Mouse (Mus musculus) forebrain, embryonic 10.5 days (tissue): ENCODE measurements at regions not wholly inside any gene's neighbourhood (a gene's known extent, or its start where the extent isn't known, plus 50 kb on each side); places are given as distances from the start of the nearest gene placed in this dataset.

ENCODE experiments used
- DNase-seq: peaks from one replicate; pipeline ENCODE4 v3.0.0-alpha.2; 2017; ENCODE audit warnings: low spot score; ENCODE audit errors: extremely low spot score
- H3K27ac ChIP-seq: fragments of 300-500 bp; sonication (generic); 2 replicates; pipeline ENCODE4 v1.5.1; 2016; ENCODE audit warnings: mild to moderate bottlenecking
- H3K27me3 ChIP-seq: fragments of 300-500 bp; sonication (generic); 2 replicates; pipeline ENCODE4 v1.6.1; 2016; ENCODE audit warnings: mild to moderate bottlenecking; ENCODE audit not compliant: poor library complexity, severe bottlenecking
- H3K36me3 ChIP-seq: fragments of 300-500 bp; sonication (generic); replicated peaks from 2 replicates; pipeline ENCODE4 v1.6.1; 2016; ENCODE audit warnings: mild to moderate bottlenecking, moderate library complexity
- H3K4me1 ChIP-seq: fragments of 300-500 bp; sonication (generic); 2 replicates; pipeline ENCODE4 v1.6.1; 2016
- H3K4me3 ChIP-seq: fragments of 300-500 bp; sonication (generic); 2 replicates; pipeline ENCODE4 v1.5.1; 2016; ENCODE audit warnings: mild to moderate bottlenecking, moderate library complexity
- H3K9me3 ChIP-seq: fragments of 300-500 bp; sonication (generic); 2 replicates; pipeline ENCODE4 v1.6.1; 2016; ENCODE audit warnings: mild to moderate bottlenecking, moderate library complexity
- WGBS: fragments of 180-500 bp; shearing (Covaris S2); methylation state at CpG from one replicate; pipeline ENCODE4 v1.1.7; 2016; 5-methylcytosine and 5-hydroxymethylcytosine counted together

DNA sequence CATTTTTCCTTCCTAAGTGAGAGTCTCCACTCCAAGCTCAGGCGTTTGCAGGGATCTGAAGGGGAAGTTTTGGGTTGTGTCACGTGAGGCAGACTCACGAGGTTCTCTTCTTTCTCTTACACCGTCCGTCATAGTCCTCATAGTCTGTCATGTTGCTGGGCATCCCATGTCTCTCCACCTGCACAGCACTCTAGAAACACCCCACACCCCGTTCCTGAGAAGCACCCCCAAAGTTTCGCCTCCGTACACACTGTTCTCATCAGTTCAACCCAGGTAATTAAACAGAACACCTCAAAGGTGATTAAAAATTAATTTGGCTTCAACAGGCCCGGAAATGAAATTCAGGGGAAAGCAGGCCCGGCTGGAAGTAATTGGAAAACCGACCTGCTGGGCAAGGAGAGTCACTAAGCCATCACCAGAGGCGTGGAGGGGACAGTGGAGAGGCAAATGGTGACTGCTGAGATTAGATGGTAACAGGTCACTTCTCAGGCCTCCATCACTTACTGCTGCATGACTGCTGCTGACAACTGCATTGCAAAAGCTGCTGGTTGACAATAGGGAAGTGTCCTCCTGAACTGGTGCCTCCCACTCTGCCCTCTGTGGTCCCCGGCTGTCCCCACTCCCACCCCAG lies 63.1 kb upstream of the Smndc1 start:
- no peaks in the 10 kb centered on the region for H3K36me3 ChIP-seq
- no peak for DNase-seq
- no peak overlapping the region for H3K4me3 ChIP-seq
- peaks cover 5% of the 10 kb centered on the region for H3K27me3 ChIP-seq
- H3K9me3 ChIP-seq: no peaks in the 10 kb centered on the region
- WGBS: 68% methylated on average over 13 of the region's 13 CpGs
- peak overlapping the region; percentile 35; the same call in 1 of the 2 replicates for H3K27ac ChIP-seq
- H3K4me1 ChIP-seq: peaks cover 49% of the 10 kb centered on the region

- Histone ChIP-seq H3K27ac (0 out of 2 replicates have a peak overlapping the region, but pooled peaks have one; percentile 8), H3K4me3 (no peak overlapping the region), H3K4me1 (peaks cover 51% of the 10 kb centered on the region), H3K27me3 (peaks cover 5% of the 10 kb centered on the region), H3K9me3 (no peaks in the 10 kb centered on the region), H3K36me3 (no peaks in the 10 kb centered on the region)
- DNase-seq: no peak
- WGBS: 65% methylated on average over 3 of the region's 3 CpGs
These were observed 62.0 kb upstream of the Smndc1 start for GRCm38 (mm10) chr19:53452360-53452759.

GRCm38 (mm10) chr19:53451388-53451922 lies 61.1 kb upstream of the Smndc1 start:
- no peaks in the 10 kb centered on the region for H3K36me3 ChIP-seq
- WGBS: 80% methylated on average over 13 of the region's 13 CpGs
- DNase-seq: no peak
- no peak overlapping the region for H3K4me3 ChIP-seq
- peak overlapping the region; percentile 48; the same call in 1 of the 2 replicates for H3K27ac ChIP-seq
- H3K4me1 ChIP-seq: peaks cover 57% of the 10 kb centered on the region
- H3K9me3 ChIP-seq: no peaks in the 10 kb centered on the region
- peaks cover 14% of the 10 kb centered on the region for H3K27me3 ChIP-seq

DNA sequence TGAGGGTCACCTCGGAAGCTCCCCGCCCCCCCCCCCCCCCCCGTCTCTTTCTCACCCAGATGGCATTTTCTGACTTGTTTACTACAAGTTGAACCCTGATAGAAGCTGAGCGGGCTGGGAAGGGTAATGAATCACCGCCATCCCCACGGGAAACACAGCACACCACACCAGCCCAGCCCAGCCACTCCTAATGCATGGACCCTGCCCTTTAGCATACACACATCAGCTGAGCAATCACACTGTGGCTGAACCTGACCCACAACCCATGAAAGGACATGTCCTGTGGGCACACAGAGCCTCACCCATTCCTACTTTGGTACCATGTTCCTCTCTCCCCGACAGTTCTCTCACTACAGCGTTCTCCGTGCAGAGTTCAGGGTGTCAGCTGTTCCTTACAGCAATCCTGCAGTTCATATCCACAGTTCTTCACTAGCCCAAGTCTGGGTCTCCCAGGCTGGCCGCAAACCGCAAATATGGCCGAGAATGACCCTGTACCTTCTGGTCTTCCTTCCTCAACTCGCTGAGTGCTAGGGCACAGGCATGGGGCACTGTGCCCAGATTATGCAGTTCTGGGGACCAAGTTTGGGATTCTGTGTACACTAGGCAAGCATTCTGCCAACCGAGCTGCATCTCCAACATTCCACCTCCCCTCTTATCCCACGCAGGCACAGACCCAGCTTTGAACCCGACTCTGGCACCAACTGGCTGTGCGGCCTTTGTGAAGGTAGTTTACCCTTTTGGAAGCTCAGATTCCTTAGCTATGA lies 60.4 kb upstream of the Smndc1 start:
- DNase-seq: no peak
- WGBS: 86% methylated on average over 17 of the region's 17 CpGs
- Histone ChIP-seq H3K4me1 (peaks cover 58% of the 10 kb centered on the region), H3K27me3 (peaks cover 20% of the 10 kb centered on the region), H3K4me3 (no peak overlapping the region), H3K27ac (peak overlapping the region; percentile 48; the same call in 1 of the 2 replicates), H3K9me3 (no peaks in the 10 kb centered on the region), H3K36me3 (no peaks in the 10 kb centered on the region)

DNA sequence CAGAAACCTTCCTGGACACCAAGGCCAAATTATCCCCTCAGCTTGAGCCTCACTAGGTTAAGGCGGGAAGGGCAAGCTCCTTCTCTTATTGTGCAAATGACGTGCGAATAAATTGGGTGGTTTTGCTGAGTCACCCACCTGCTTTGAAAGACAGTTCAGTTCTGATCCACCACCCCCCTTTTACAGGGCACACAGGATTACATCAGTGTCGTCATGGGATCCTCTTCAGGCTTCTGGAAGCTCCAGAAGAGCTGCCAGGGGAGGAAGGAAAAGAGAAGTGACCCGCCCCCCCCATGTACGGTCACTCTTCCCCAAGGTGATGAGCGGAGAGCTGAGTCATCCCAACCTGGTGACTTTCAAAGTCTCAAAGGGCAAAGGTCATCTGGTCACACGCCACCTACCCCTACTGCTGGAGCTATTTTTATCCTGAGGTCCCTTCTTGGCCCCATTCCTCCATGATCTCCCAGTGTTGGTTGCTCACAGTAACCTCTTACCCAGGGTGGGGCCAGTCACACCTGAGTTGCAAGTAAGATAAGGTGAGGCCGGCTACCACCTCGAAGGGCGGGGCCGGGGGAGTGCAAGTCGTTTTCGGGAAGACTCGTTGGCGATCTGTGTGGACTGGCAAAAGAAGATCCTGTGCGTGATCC lies 58.9 kb upstream of the Smndc1 start:
- no peak for DNase-seq
- H3K9me3 ChIP-seq: no peaks in the 10 kb centered on the region
- WGBS: 85% methylated on average over 17 of the region's 17 CpGs

GRCm38 (mm10) chr19:53448206-53448605 lies 57.8 kb upstream of the Smndc1 start:
- WGBS: 93% methylated on average over 10 of the region's 10 CpGs
- H3K4me1 ChIP-seq: peaks cover 58% of the 10 kb centered on the region
- H3K27ac ChIP-seq: no peak overlapping the region
- peaks cover 38% of the 10 kb centered on the region for H3K27me3 ChIP-seq
- no peak for DNase-seq
- H3K36me3 ChIP-seq: no peaks in the 10 kb centered on the region
- no peak overlapping the region for H3K4me3 ChIP-seq
- H3K9me3 ChIP-seq: no peaks in the 10 kb centered on the region

More for the DNA sequence above, 58.9 kb upstream of the Smndc1 start:
- H3K36me3 ChIP-seq: no peaks in the 10 kb centered on the region
- no peak overlapping the region for H3K4me3 ChIP-seq
- H3K4me1 ChIP-seq: peaks cover 66% of the 10 kb centered on the region
- no peak overlapping the region for H3K27ac ChIP-seq
- peaks cover 36% of the 10 kb centered on the region for H3K27me3 ChIP-seq

- H3K9me3 ChIP-seq: no peaks in the 10 kb centered on the region
- DNase-seq: no peak
- no peak overlapping the region for H3K27ac ChIP-seq
- peaks cover 38% of the 10 kb centered on the region for H3K27me3 ChIP-seq
- peaks cover 54% of the 10 kb centered on the region for H3K4me1 ChIP-seq
- no peaks in the 10 kb centered on the region for H3K36me3 ChIP-seq
- 76% methylated on average over 6 of the region's 6 CpGs for WGBS
- no peak overlapping the region for H3K4me3 ChIP-seq
These were observed 57.4 kb upstream of the Smndc1 start for GRCm38 (mm10) chr19:53447754-53448153.

- peaks cover 43% of the 10 kb centered on the region for H3K27me3 ChIP-seq
- H3K4me3 ChIP-seq: no peak overlapping the region
- H3K36me3 ChIP-seq: no peaks in the 10 kb centered on the region
- H3K27ac ChIP-seq: 0 out of 2 replicates have a peak overlapping the region, but pooled peaks have one; percentile 0
- no peak for DNase-seq
- H3K9me3 ChIP-seq: no peaks in the 10 kb centered on the region
- peaks cover 40% of the 10 kb centered on the region for H3K4me1 ChIP-seq
- 74% methylated on average over 5 of the region's 5 CpGs for WGBS
These were observed 55.8 kb upstream of the Smndc1 start for GRCm38 (mm10) chr19:53446216-53446615.

DNA sequence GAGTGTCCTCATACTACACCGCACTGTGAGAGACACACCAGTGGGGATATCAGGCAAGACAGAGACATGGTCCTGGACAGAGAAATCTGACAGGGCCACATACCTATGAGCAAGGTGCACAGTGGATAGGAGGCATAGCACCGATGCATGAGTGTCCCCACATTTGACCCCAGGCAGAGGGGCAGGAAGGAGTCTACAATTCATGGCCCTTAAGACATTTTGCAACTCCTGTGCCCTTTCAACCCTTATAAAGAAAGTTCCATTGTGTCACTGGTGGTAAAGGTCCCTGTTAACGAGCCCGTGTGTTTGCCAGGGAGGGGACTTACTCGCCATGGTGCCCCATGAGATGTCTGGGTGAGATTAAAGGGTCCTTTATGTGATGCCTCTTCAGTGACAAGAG lies 54.3 kb upstream of the Smndc1 start:
- Histone ChIP-seq H3K4me3 (no peak overlapping the region), H3K27me3 (peaks cover 43% of the 10 kb centered on the region)
- WGBS: 42% methylated on average over 5 of the region's 5 CpGs

GRCm38 (mm10) chr19:53442756-53443654 lies 52.6 kb upstream of the Smndc1 start:
- H3K36me3 ChIP-seq: no peaks in the 10 kb centered on the region
- WGBS: 90% methylated on average over 22 of the region's 22 CpGs

More for the DNA sequence above, 54.3 kb upstream of the Smndc1 start:
- no peaks in the 10 kb centered on the region for H3K36me3 ChIP-seq
- no peak overlapping the region for H3K27ac ChIP-seq
- H3K4me1 ChIP-seq: peaks cover 43% of the 10 kb centered on the region
- no peaks in the 10 kb centered on the region for H3K9me3 ChIP-seq
- DNase-seq: no peak

GRCm38 (mm10) chr19:53442132-53442610 lies 51.8 kb upstream of the Smndc1 start:
- Histone ChIP-seq H3K36me3 (no peaks in the 10 kb centered on the region), H3K9me3 (no peaks in the 10 kb centered on the region), H3K27ac (no peak overlapping the region), H3K4me3 (no peak overlapping the region), H3K27me3 (peaks cover 37% of the 10 kb centered on the region), H3K4me1 (peaks cover 29% of the 10 kb centered on the region)
- WGBS: 96% methylated on average over 4 of the region's 4 CpGs
- DNase-seq: no peak

More at GRCm38 (mm10) chr19:53442756-53443654, 52.6 kb upstream of the Smndc1 start:
- Histone ChIP-seq H3K4me3 (no peak overlapping the region), H3K27ac (no peak overlapping the region), H3K4me1 (peaks cover 35% of the 10 kb centered on the region), H3K27me3 (peaks cover 43% of the 10 kb centered on the region), H3K9me3 (no peaks in the 10 kb centered on the region)
- DNase-seq: no peak
